Mouse (Mus musculus) brown adipose tissue, adult 24 weeks (tissue): ENCODE data around the gene A530064D06Rik. TPM values are rescaled to one million over a fixed set of nuclear protein-coding genes. Genes with fewer than 3 reads are reported as not detected.

ENCODE experiments used
- H3K27ac ChIP-seq: fragments of 200-500 bp; replicated peaks from 2 replicates; pipeline ENCODE4 v1.5.1; 2012; ENCODE audit warnings: low read depth, mild to moderate bottlenecking, low read length
- H3K4me1 ChIP-seq: fragments of 200-500 bp; 2 replicates; pipeline ENCODE4 v1.6.1; 2012; ENCODE audit warnings: low read length, mixed read lengths; ENCODE audit not compliant: control insufficient read depth, insufficient read depth, insufficient read length
- H3K4me3 ChIP-seq: fragments of 200-500 bp; 2 replicates; pipeline ENCODE4 v1.5.1; 2012; ENCODE audit warnings: low read depth, mild to moderate bottlenecking, low read length, moderate library complexity; ENCODE audit not compliant: insufficient read depth
- polyA plus RNA-seq: library from polyadenylated mRNA; stranded (reverse); fragments of >200 nt; gene quantifications from 2 replicates; pipeline ENCODE4 v1.2.4, GENCODE M21; 2012; ENCODE audit not compliant: missing spikeins, insufficient read depth, insufficient read length

Gene A530064D06Rik
- polyA plus RNA-seq, 1 experiment: not detected

DNA sequence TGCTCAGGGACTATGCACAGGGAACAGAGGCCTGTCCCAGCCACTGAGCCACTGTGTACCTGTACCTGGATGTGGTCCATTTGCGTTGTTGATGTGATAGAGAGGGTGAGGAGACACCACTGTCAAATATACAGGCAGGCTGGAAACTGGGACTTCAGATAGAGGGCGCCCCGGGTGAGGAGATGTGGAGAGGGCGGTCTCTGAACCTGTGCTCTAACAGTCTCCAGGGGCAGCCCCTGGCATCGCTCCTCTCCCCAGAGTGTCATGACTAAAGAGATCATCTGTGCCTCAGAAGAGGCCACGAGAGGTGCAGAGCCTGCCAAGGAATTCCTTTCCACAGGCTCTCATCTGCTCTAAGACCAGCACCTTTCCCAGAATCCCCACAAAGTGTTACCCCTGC, 59.2 kb downstream of the A530064D06Rik start:
- Histone ChIP-seq H3K4me3 (no peak overlapping the region), H3K27ac (no peak overlapping the region), H3K4me1 (no peaks in the 10 kb centered on the region)

DNA sequence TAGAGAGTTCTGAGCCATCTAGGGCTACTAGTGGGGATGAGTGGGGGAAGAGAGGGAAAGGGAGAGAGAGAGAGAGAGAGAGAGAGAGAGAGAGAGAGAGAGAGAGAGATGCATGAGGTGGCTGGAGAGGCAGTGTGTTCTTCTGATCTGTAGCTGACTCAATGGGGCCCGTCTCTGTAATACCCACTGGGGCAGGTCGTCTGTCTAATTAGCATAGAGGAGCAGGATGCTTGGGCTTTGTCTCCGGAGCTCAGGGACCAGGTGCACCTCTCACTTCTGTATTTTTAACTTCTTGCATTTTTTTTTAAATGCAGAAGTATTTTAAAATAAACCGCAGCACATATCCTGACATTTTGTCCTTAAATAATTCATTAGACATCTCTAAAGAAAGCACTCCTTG, 59.7 kb downstream of the A530064D06Rik start:
- no peak overlapping the region for H3K27ac ChIP-seq
- no peak overlapping the region for H3K4me3 ChIP-seq
- no peaks in the 10 kb centered on the region for H3K4me1 ChIP-seq

DNA sequence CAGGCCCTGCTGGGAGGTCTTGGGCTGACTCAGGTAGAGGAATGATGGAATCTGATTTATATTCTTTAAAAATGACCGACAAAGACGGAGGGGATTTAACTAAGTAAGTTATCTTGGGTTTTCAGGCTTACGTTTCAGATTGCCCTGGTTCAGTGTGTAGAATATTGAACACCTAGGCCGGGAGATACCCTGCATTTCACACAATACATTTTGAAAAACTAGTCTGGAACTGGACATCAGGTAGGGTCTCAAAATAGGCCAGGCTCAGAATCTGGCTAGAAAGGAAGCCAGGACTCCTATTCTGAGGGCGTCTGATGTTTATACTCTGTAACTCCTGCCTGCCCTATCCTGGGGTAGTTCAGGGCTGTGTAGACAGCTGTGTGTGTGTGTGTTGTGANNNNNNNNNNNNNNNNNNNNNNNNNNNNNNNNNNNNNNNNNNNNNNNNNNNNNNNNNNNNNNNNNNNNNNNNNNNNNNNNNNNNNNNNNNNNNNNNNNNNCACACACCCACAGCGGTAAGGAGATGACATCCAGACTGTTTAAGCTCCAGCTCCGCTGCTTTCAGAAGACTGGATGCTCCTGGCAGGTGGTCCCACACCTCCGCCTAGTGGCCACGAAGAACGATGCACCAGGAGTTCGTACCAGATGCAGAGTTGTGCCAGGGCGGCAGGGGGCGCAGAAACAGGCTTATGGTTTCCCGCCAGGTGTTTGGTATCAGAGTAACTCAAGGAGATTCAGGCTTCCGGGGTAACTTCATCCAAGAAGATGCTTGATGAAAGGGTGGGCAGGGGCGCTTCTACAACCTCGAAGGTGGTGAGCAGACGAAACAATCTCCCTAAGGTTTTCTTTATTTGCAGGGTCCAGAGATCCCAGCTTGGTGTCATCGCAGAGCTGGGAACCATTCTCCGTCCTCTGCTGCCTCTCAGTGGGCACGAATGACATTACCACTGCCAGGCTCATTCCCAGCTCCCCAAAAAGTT, 66.3 kb downstream of the A530064D06Rik start:
- peaks cover 2% of the 10 kb centered on the region; the same call in 1 of the 2 replicates for H3K4me1 ChIP-seq
- H3K27ac ChIP-seq: no peak overlapping the region
- no peak overlapping the region for H3K4me3 ChIP-seq

- Histone ChIP-seq H3K27ac (no peak overlapping the region), H3K4me3 (no peak overlapping the region), H3K4me1 (peaks cover 2% of the 10 kb centered on the region; the same call in 1 of the 2 replicates)
Measured at GRCm38 (mm10) chr17:48099312-48099711, 67.8 kb downstream of the A530064D06Rik start.

Other genes starting within 250 kb of the A530064D06Rik start
- gene Foxp4, start 242.6 kb downstream of the A530064D06Rik start, polyA plus RNA-seq: 8.5 and 9.2 TPM in 2 replicates
- gene 1700122O11Rik, start 129.0 kb downstream of the A530064D06Rik start, polyA plus RNA-seq: not detected in 2 replicates
- not detected in 2 replicates for gene 1700067P10Rik, start 78.0 kb downstream of the A530064D06Rik start, polyA plus RNA-seq
- gene 9830107B12Rik, start 21.0 kb downstream of the A530064D06Rik start, polyA plus RNA-seq: not detected in 2 replicates
- not detected in 2 replicates for gene Trem1, start 65.5 kb upstream of the A530064D06Rik start, polyA plus RNA-seq
- gene Trem3, start 80.5 kb upstream of the A530064D06Rik start, polyA plus RNA-seq: not detected in 2 replicates
- not detected in 2 replicates for gene Treml4, start 97.0 kb upstream of the A530064D06Rik start, polyA plus RNA-seq
- gene Treml2, start 132.2 kb upstream of the A530064D06Rik start, polyA plus RNA-seq: not detected in 2 replicates
- not detected in 2 replicates for gene B430306N03Rik, start 148.9 kb upstream of the A530064D06Rik start, polyA plus RNA-seq
- gene Trem2, start 179.1 kb upstream of the A530064D06Rik start, polyA plus RNA-seq: 1.5 and 2.0 TPM in 2 replicates
- not detected in 2 replicates for gene Treml1, start 192.6 kb upstream of the A530064D06Rik start, polyA plus RNA-seq
- 6.3 and 10.9 TPM in 2 replicates for gene Nfya, start 242.6 kb upstream of the A530064D06Rik start, polyA plus RNA-seq
- 34.0 and 34.6 TPM in 2 replicates for gene Oard1, start 242.7 kb upstream of the A530064D06Rik start, polyA plus RNA-seq